Mouse (Mus musculus): ENCODE data around the gene Gm5797.
"Not testable (repeated sequence)": the region's sequence is repeated elsewhere in the genome, so short reads cannot be mapped to it uniquely, and the experiment has no call there.

GRCm38 (mm10) chr14:7332295-7332694 is at the start of gene Gm5797:
- not testable (repeated sequence) for TF ChIP-seq POLR2A (IDR thresholded peaks at IDR 0.05; ENCODE audit: borderline replicate concordance, control insufficient read depth, low read depth, low read length); CTCF (IDR thresholded peaks at IDR 0.05; ENCODE audit: control insufficient read depth, insufficient read depth, low read length)

All from bone marrow, adult 2 months (tissue).